Mouse (Mus musculus) embryo, embryonic 11 days (tissue): ENCODE data around the gene H2-M1.

Experiments
- DNase-seq: peaks from one replicate; pipeline ENCODE4 v3.0.0-alpha.2; 2015

The H2-M1 gene

GRCm38 (mm10) chr17:36672119-36672518 lies at the start of gene H2-M1:
TSS of gene H2-M1 (minus strand) at chr17:36672219.
- DNase-seq: no peak

GRCm38 (mm10) chr17:36697693-36698092 lies 25.7 kb upstream of the H2-M1 start:
- DNase-seq: no peak

- no peak for DNase-seq
Measured at GRCm38 (mm10) chr17:36642566-36642965, 29.5 kb downstream of the H2-M1 start, which contains the start of gene H2-M9. TSS of gene H2-M9 (minus strand) at chr17:36642666.
